Mouse (Mus musculus) left cerebral cortex, postnatal 10 days (tissue): ENCODE results near the gene Gnptg. TPM values are rescaled to one million over a fixed set of nuclear protein-coding genes. Genes with fewer than 3 reads are reported as not detected.
"Not testable (repeated sequence)": the region's sequence is repeated elsewhere in the genome, so short reads cannot be mapped to it uniquely, and the experiment has no call there.

Source experiments
- DNase-seq, 2 experiments: peaks; one replicate each; pipeline ENCODE4 v3.0.0; 2021 to 2022; ENCODE audit warnings: low spot score in 2 of 2, mixed read lengths in 1 of 2; ENCODE audit errors: extremely low spot score in 1 of 2
- intact Hi-C: fragments of 180-260 bp; cut with DNase I; formaldehyde crosslinking; loops from one replicate; pipeline ENCODE4 v1.15.1; 2025
- total RNA-seq, 2 experiments: library from RNA; stranded (reverse); gene quantifications; 2 replicates each; pipeline ENCODE4 v1.2.3; 2021

The Gnptg gene
- total RNA-seq, 2 experiments from 2014 or later = 60.4 to 67.4 TPM

GRCm38 (mm10) chr17:25248033-25248750 lies 8.3 kb upstream of the Gnptg start:
- no peak for DNase-seq
- intact Hi-C loops = no loop called here

- intact Hi-C loops = no loop called here
- no peak for DNase-seq
These were observed 4.3 kb upstream of the Gnptg start for GRCm38 (mm10) chr17:25244239-25244638.

- intact Hi-C loops = no loop called here
- DNase-seq = no peak
These were observed 3.3 kb upstream of the Gnptg start for GRCm38 (mm10) chr17:25243131-25243780.

- intact Hi-C loops = no loop called here
- no peak for DNase-seq
These were observed 4.3 kb downstream of the Gnptg start for GRCm38 (mm10) chr17:25235635-25236034.

- DNase-seq = not testable (repeated sequence)
These were observed 8.3 kb downstream of the Gnptg start for GRCm38 (mm10) chr17:25231621-25232020.

GRCm38 (mm10) chr17:25230700-25231099 lies 9.2 kb downstream of the Gnptg start:
- intact Hi-C loops = no loop called here
- DNase-seq = no peak

More at GRCm38 (mm10) chr17:25231621-25232020, 8.3 kb downstream of the Gnptg start:
- intact Hi-C loops = not testable (repeated sequence)

- intact Hi-C loops, DNase-seq: not testable (repeated sequence)
These were observed 9.8 kb downstream of the Gnptg start for GRCm38 (mm10) chr17:25230014-25230655.

GRCm38 (mm10) chr17:25227991-25228390 lies 11.9 kb downstream of the Gnptg start:
- intact Hi-C loops = no loop called here
- DNase-seq = no peak

- intact Hi-C loops = no loop called here
- DNase-seq = no peak
These were observed 14.3 kb downstream of the Gnptg start for GRCm38 (mm10) chr17:25225659-25226058.

- intact Hi-C loops = no loop called here
- DNase-seq = no peak
These were observed 15.2 kb downstream of the Gnptg start for GRCm38 (mm10) chr17:25224586-25225222.

GRCm38 (mm10) chr17:25222951-25223601 lies 16.8 kb downstream of the Gnptg start:
- intact Hi-C loops = no loop called here
- DNase-seq = no peak

- DNase-seq = not testable (repeated sequence)
These were observed 17.4 kb downstream of the Gnptg start for GRCm38 (mm10) chr17:25222504-25222940.

GRCm38 (mm10) chr17:25221821-25222503 lies 18.0 kb downstream of the Gnptg start:
- intact Hi-C loops = no loop called here
- DNase-seq = peak; percentile 43 to 81

More at GRCm38 (mm10) chr17:25222504-25222940, 17.4 kb downstream of the Gnptg start:
- intact Hi-C loops = not testable (repeated sequence)

GRCm38 (mm10) chr17:25220746-25221145 lies 19.2 kb downstream of the Gnptg start:
- DNase-seq = no peak
- intact Hi-C loops = no loop called here

- intact Hi-C loops = no loop called here
These were observed 20.2 kb downstream of the Gnptg start for GRCm38 (mm10) chr17:25219492-25220295.

GRCm38 (mm10) chr17:25218967-25219366 lies 21.0 kb downstream of the Gnptg start:
- no peak for DNase-seq
- intact Hi-C loops = no loop called here

More at GRCm38 (mm10) chr17:25219492-25220295, 20.2 kb downstream of the Gnptg start:
- no peak for DNase-seq

- intact Hi-C loops = no loop called here
These were observed 24.5 kb downstream of the Gnptg start for GRCm38 (mm10) chr17:25215431-25215830.

More at GRCm38 (mm10) chr17:25215431-25215830, 24.5 kb downstream of the Gnptg start:
- no peak for DNase-seq
